Mouse (Mus musculus) heart, adult 2 months (tissue): ENCODE results near the gene Ggps1. TPM values are rescaled to one million over a fixed set of nuclear protein-coding genes. Genes with fewer than 3 reads are reported as not detected.

Source experiments
- DNase-seq, 2 experiments: peaks; one replicate each; pipeline ENCODE4 v3.0.0; 2021
- H3K27ac ChIP-seq: fragments of 200-600 bp; 2 replicates; pipeline ENCODE4 v1.8.1; 2022
- H3K27me3 ChIP-seq: fragments of 200-500 bp; 2 replicates; pipeline ENCODE4 v1.6.1; 2012; ENCODE audit warnings: mild to moderate bottlenecking, low read length, inconsistent platforms, mixed read lengths; ENCODE audit not compliant: control insufficient read depth, insufficient read depth
- H3K36me3 ChIP-seq: fragments of 200-500 bp; 2 replicates; pipeline ENCODE4 v1.6.1; 2012; ENCODE audit warnings: low read length, inconsistent platforms; ENCODE audit not compliant: control insufficient read depth, insufficient read depth
- H3K4me1 ChIP-seq: fragments of 200-500 bp; 2 replicates; pipeline ENCODE4 v1.6.1; 2011; ENCODE audit warnings: low read length; ENCODE audit not compliant: control insufficient read depth, insufficient read depth
- H3K4me3 ChIP-seq: fragments of 200-600 bp; 2 replicates; pipeline ENCODE4 v1.8.1; 2022
- H3K79me2 ChIP-seq: fragments of 200-500 bp; replicated peaks from 2 replicates; pipeline ENCODE4 v1.6.1; 2012; ENCODE audit warnings: mild to moderate bottlenecking, inconsistent platforms, low read length, moderate library complexity, mixed read lengths; ENCODE audit not compliant: control insufficient read depth, insufficient read depth
- H3K9ac ChIP-seq: fragments of 200-500 bp; 2 replicates; pipeline ENCODE4 v1.6.1; 2012; ENCODE audit warnings: low read depth, mild to moderate bottlenecking, control low read depth, inconsistent platforms, low read length, mixed read lengths
- CTCF ChIP-seq: fragments of 200-600 bp; IDR thresholded peaks from 2 replicates; pipeline ENCODE4 v1.8.1; 2022; ENCODE audit warnings: antibody characterized with exemption, mild to moderate bottlenecking, moderate library complexity
- EP300 ChIP-seq: fragments of 200-500 bp; IDR thresholded peaks from 2 replicates; pipeline ENCODE4 v1.6.1; 2011; ENCODE audit warnings: low read depth, low read length, control low read depth; ENCODE audit not compliant: insufficient read depth
- POLR2A ChIP-seq: fragments of 200-500 bp; IDR thresholded peaks from 2 replicates; pipeline ENCODE4 v1.6.1; 2011; ENCODE audit warnings: mild to moderate bottlenecking, low read depth, low read length, control low read depth; ENCODE audit not compliant: insufficient read depth
- WGBS: fragments of 180-500 bp; shearing (Covaris S2); methylation state at CpG from one replicate; pipeline ENCODE4 v1.1.7; 2018; 5-methylcytosine and 5-hydroxymethylcytosine counted together
- intact Hi-C: fragments of 180-260 bp; cut with DNase I; formaldehyde crosslinking; loops from one replicate; pipeline ENCODE4 v1.15.1; 2025
- polyA plus RNA-seq: library from polyadenylated mRNA; depleted of rRNA; stranded (reverse); fragments of >200 nt; gene quantifications from 2 replicates; pipeline ENCODE4 v1.2.3, GENCODE M21; 2012; rRNA removed
- total RNA-seq, 2 experiments: library from RNA; stranded (reverse); gene quantifications; 2 replicates each; pipeline ENCODE4 v1.2.3; 2021

The Ggps1 gene
- total and polyA plus RNA-seq, 3 experiments = 8.2 to 24.2 (median 19.2) TPM

GRCm38 (mm10) chr13:14006056-14006455, 57.2 kb downstream of the Ggps1 start:
- Histone ChIP-seq H3K27ac (no peak overlapping the region), H3K79me2 (no peaks in the 10 kb centered on the region), H3K27me3 (no peaks in the 10 kb centered on the region), H3K4me1 (no peaks in the 10 kb centered on the region), H3K36me3 (no peaks in the 10 kb centered on the region; the same call in 1 of the 2 replicates), H3K4me3 (no peak overlapping the region), H3K9ac (no peak overlapping the region)
- TF ChIP-seq CTCF (no peak), POLR2A (no peak), EP300 (no peak)
- DNase-seq = no peak
- intact Hi-C loops = no loop called here
- 60% methylated on average over 2 of the region's 2 CpGs for WGBS

DNA sequence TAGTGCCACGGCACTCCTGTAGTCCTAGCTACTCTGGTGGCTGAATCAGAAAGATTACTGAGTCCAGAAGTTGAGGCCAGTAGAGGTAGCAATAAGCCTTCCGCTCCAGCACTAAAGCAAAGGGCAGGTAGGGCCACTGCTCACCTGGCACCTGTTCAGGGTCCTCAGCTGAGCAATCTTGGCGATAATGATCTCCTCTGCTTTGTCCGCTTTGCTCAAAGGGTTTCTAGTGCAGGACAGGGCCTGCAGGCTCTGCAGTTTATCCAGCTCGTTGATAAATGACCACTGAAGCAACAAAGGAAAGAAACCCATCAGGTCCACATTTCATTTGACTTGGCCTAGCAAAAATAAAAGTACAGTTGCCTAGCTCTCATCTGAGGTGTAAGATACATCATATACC, 58.3 kb downstream of the Ggps1 start:
- H3K79me2 ChIP-seq = no peaks in the 10 kb centered on the region
- no peaks in the 10 kb centered on the region for H3K27me3 ChIP-seq
- DNase-seq = no peak
- H3K4me3 ChIP-seq = no peak overlapping the region
- 91% methylated on average over 5 of the region's 5 CpGs for WGBS
- H3K27ac ChIP-seq = no peak overlapping the region
- no peak overlapping the region for H3K9ac ChIP-seq
- TF ChIP-seq CTCF (no peak), EP300 (no peak), POLR2A (no peak)
- H3K36me3 ChIP-seq = peaks cover 2% of the 10 kb centered on the region; the same call in 1 of the 2 replicates
- intact Hi-C loops = loop anchor here (5.0 kb wide), 1 partner anchor 172 kb away; no protein-coding TSS in a partner anchor
- no peaks in the 10 kb centered on the region for H3K4me1 ChIP-seq

- no peaks in the 10 kb centered on the region for H3K79me2 ChIP-seq
- intact Hi-C loops = loop anchor here (5.0 kb wide), 1 partner anchor 173 kb away; no protein-coding TSS in a partner anchor
- 68% methylated on average over 4 of the region's 4 CpGs for WGBS
- peaks cover 2% of the 10 kb centered on the region; the same call in 1 of the 2 replicates for H3K36me3 ChIP-seq
- H3K9ac ChIP-seq = no peak overlapping the region
- H3K4me1 ChIP-seq = no peaks in the 10 kb centered on the region
- no peak overlapping the region for H3K4me3 ChIP-seq
- no peak overlapping the region for H3K27ac ChIP-seq
- TF ChIP-seq CTCF (peak; percentile 57), EP300 (no peak)
- no peaks in the 10 kb centered on the region for H3K27me3 ChIP-seq
- no peak for DNase-seq
Observed at GRCm38 (mm10) chr13:14004086-14004485, 59.2 kb downstream of the Ggps1 start.

- H3K27me3 ChIP-seq = no peaks in the 10 kb centered on the region
- H3K27ac ChIP-seq = no peak overlapping the region
- 73% methylated on average over 2 of the region's 2 CpGs for WGBS
- no peak overlapping the region for H3K9ac ChIP-seq
- TF ChIP-seq CTCF (no peak), POLR2A (no peak), EP300 (no peak)
- no peaks in the 10 kb centered on the region for H3K79me2 ChIP-seq
- no peaks in the 10 kb centered on the region for H3K4me1 ChIP-seq
- peaks cover 2% of the 10 kb centered on the region; the same call in 1 of the 2 replicates for H3K36me3 ChIP-seq
- no peak for DNase-seq
- intact Hi-C loops = loop anchor here (5.0 kb wide), 1 partner anchor 175 kb away; no protein-coding TSS in a partner anchor
- no peak overlapping the region for H3K4me3 ChIP-seq
Observed at GRCm38 (mm10) chr13:14002706-14003105, 60.6 kb downstream of the Ggps1 start.

Other genes with a start within 250 kb of the Ggps1 start
- 10 to 100 TPM; 27.2 to 28.4 TPM for gene B3galnt2, start 109.0 kb downstream of the Ggps1 start, total RNA-seq
- 13.2 and 24.6 TPM in 2 replicates for gene B3galnt2, start 109.0 kb downstream of the Ggps1 start, polyA plus RNA-seq
- 10 to 100 TPM; 20.4 to 21.2 TPM for gene Tbce, start 23.9 kb downstream of the Ggps1 start, total RNA-seq
- 16.5 and 27.0 TPM in 2 replicates for gene Tbce, start 23.9 kb downstream of the Ggps1 start, polyA plus RNA-seq
- 10 to 100 TPM; 18.0 to 22.4 TPM for gene Arid4b, start 256 bp downstream of the Ggps1 start, total RNA-seq
- gene Arid4b, start 256 bp downstream of the Ggps1 start, polyA plus RNA-seq = 2.7 and 4.9 TPM in 2 replicates